Mouse (Mus musculus) olfactory bulb, adult 2 months (tissue): ENCODE measurements around the gene Gprin1.
A peak's percentile ranks its signal among the peaks of the same experiment; 100 is the strongest.

ENCODE experiments used
- CTCF ChIP-seq: fragments of 200-500 bp; IDR thresholded peaks from 2 replicates; pipeline ENCODE4 v1.5.1; 2012; ENCODE audit warnings: low read depth, mild to moderate bottlenecking, low read length, moderate library complexity; ENCODE audit not compliant: insufficient read depth
- POLR2A ChIP-seq: fragments of 200-500 bp; IDR thresholded peaks from 2 replicates; pipeline ENCODE4 v1.6.1; 2012; ENCODE audit warnings: mild to moderate bottlenecking, low read depth, low read length, moderate library complexity; ENCODE audit not compliant: insufficient read depth

DNA sequence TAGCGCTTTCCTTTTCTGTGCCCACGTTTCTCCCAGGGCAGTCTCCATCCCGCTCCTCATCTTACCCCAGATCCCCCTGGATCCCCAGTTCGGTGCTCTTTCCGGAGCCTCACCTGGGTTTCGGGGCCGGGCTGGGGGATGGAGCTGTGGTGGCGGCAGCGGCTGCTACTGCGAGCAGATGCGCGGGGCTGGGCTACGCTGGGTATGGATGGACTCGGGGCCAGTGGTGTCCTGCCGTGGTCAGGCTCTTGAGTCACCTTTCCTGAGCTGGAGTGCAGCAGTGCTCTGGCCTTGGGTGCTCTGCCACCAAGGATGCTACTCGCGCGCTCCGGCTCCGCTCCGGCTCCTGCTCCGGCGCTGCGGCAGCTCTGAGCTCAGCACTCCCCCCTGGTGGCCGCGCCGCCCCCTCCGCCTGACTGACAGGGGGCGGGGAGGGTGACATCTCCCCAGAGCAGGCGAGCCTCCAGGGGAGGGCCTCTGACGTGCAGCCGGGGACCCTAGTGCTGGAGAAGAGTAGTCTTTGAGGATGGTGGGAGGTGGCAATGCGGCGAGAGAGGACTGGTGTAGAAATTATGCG, 16.6 kb upstream of the Gprin1 start, which contains the start of gene Sncb:
- TF ChIP-seq POLR2A (peak; percentile 35; the same call in 1 of the 2 replicates), CTCF (peak; percentile 77)
